Comparison of ENCODE assay signal across 15 mouse cellular contexts in genomic region chr14:30327452-30327851, GRCm38 (mm10).
"Had no signal": no experiment of that assay in that cellular context is flagged by ENCODE, and none has a peak within 500 bp of the region (broad histone marks: within the 10 kb centered on the region; RNA-seq: fewer than 3 reads in every experiment).

No protein-coding gene starts in this region.

- H3K27ac ChIP-seq: left cerebral cortex, adult 2 months; limb, embryonic 10.5 days; liver, embryonic 15.5 days; macrophage; neural tube, embryonic 13.5 days; stomach, embryonic 15.5 days had no signal

- DNase-seq: kidney, adult 8-10 months; kidney, postnatal 4 days; lung, adult 2 months; lung, postnatal 10 days; right cerebral cortex, postnatal 14 days had no signal

- ATAC-seq: midbrain, embryonic 16.5 days had no signal

- H3K36me3 ChIP-seq: limb, embryonic 10.5 days; liver, embryonic 15.5 days; neural tube, embryonic 13.5 days; stomach, embryonic 15.5 days had no signal

- H3K9me3 ChIP-seq: limb, embryonic 10.5 days; liver, embryonic 15.5 days; megakaryocyte, embryonic 14.5 days; neural tube, embryonic 13.5 days; stomach, embryonic 15.5 days had no signal

- H3K4me1 ChIP-seq: liver, embryonic 15.5 days; megakaryocyte, embryonic 14.5 days had no signal

- H3K27me3 ChIP-seq: liver, embryonic 15.5 days; neural tube, embryonic 13.5 days; stomach, embryonic 15.5 days had no signal

- H3K9ac ChIP-seq: liver, embryonic 15.5 days; neural tube, embryonic 13.5 days; stomach, embryonic 15.5 days had no signal

- H3K4me2 ChIP-seq: liver, embryonic 11.5 days; liver, embryonic 15.5 days; midbrain, embryonic 11.5 days; neural tube, embryonic 13.5 days; stomach, embryonic 15.5 days had no signal

- H3K4me3 ChIP-seq: left cerebral cortex, adult 2 months; limb, embryonic 10.5 days; liver, embryonic 15.5 days; megakaryocyte, embryonic 14.5 days; neural tube, embryonic 13.5 days; stomach, embryonic 15.5 days had no signal
